ENCODE assay signal across 24 mouse cellular contexts in genomic region chr1:78840769-78841168, GRCm38 (mm10). TPM values are rescaled to one million over a fixed set of nuclear protein-coding genes. Genes with fewer than 3 reads are reported as not detected.
DNase-seq lines count a peak whose midpoint lies in the region; ATAC-seq and TF ChIP-seq lines count a peak whose summit lies in the region.
"Had no signal": no experiment of that assay in that cellular context is flagged by ENCODE, and none has a peak within 500 bp of the region (broad histone marks: within the 10 kb centered on the region; RNA-seq: fewer than 3 reads in every experiment).

No protein-coding gene starts in this region.

- no peak for ATAC-seq in midbrain, embryonic 11.5 days (ENCODE audit: low FRiP score)
- no peak for ATAC-seq in midbrain, embryonic 15.5 days (replicated peaks)
- peak; percentile 47; the same call in 1 of the 2 replicates for ATAC-seq in limb, embryonic 14.5 days (ENCODE audit: low FRiP score, low read depth)
- no peak for ATAC-seq in forebrain, postnatal 0 days
- ATAC-seq: forebrain, embryonic 14.5 days; forebrain, embryonic 16.5 days had no signal

- WGBS in midbrain, embryonic 11.5 days = 78% methylated on average over 2 of the region's 2 CpGs
- 77% methylated on average over 2 of the region's 2 CpGs for whole genome bisulfite sequencing in midbrain, embryonic 15.5 days
- 14% methylated on average over 2 of the region's 2 CpGs for WGBS in limb, embryonic 14.5 days
- WGBS in embryonic facial prominence, embryonic 10.5 days = 69% methylated on average over 2 of the region's 2 CpGs
- WGBS in forebrain, postnatal 0 days = 72% methylated on average over 2 of the region's 2 CpGs

- no peaks in the 10 kb centered on the region for H3K36me3 ChIP-seq in midbrain, embryonic 11.5 days (ENCODE audit: control insufficient read depth, insufficient read depth, low read length)
- H3K36me3 ChIP-seq in midbrain, embryonic 15.5 days (replicated peaks) = no peaks in the 10 kb centered on the region
- no peaks in the 10 kb centered on the region for H3K36me3 ChIP-seq in limb, embryonic 14.5 days (ENCODE audit: control insufficient read depth, insufficient read depth, low read length)
- H3K36me3 ChIP-seq in embryonic facial prominence, embryonic 10.5 days (replicated peaks) = no peaks in the 10 kb centered on the region
- H3K36me3 ChIP-seq in forebrain, postnatal 0 days (ENCODE audit: insufficient read depth) = no peaks in the 10 kb centered on the region
- H3K36me3 ChIP-seq: embryonic facial prominence, embryonic 12.5 days; forebrain, embryonic 10.5 days; forebrain, embryonic 12.5 days had no signal

- H3K9me3 ChIP-seq in midbrain, embryonic 11.5 days (ENCODE audit: control insufficient read depth, low read length) = no peaks in the 10 kb centered on the region
- H3K9me3 ChIP-seq in midbrain, embryonic 15.5 days = no peaks in the 10 kb centered on the region
- no peaks in the 10 kb centered on the region for H3K9me3 ChIP-seq in limb, embryonic 14.5 days (ENCODE audit: control insufficient read depth, low read length)
- H3K9me3 ChIP-seq in embryonic facial prominence, embryonic 10.5 days = no peaks in the 10 kb centered on the region
- no peaks in the 10 kb centered on the region for H3K9me3 ChIP-seq in forebrain, postnatal 0 days (ENCODE audit: low read length)
- H3K9me3 ChIP-seq: embryonic facial prominence, embryonic 12.5 days; forebrain, embryonic 10.5 days; forebrain, embryonic 12.5 days had no signal

- no peak overlapping the region for H3K4me3 ChIP-seq in midbrain, embryonic 11.5 days (ENCODE audit: low read depth, low read length)
- no peak overlapping the region for H3K4me3 ChIP-seq in midbrain, embryonic 15.5 days
- H3K4me3 ChIP-seq in limb, embryonic 14.5 days (replicated peaks; ENCODE audit: low read length) = no peak overlapping the region
- H3K4me3 ChIP-seq in embryonic facial prominence, embryonic 10.5 days = no peak overlapping the region
- no peak overlapping the region for H3K4me3 ChIP-seq in forebrain, postnatal 0 days (ENCODE audit: low read depth, low read length)
- H3K4me3 ChIP-seq: embryonic facial prominence, embryonic 12.5 days; forebrain, embryonic 10.5 days; forebrain, embryonic 12.5 days had no signal

- no peak overlapping the region for H3K4me2 ChIP-seq in midbrain, embryonic 11.5 days
- H3K4me2 ChIP-seq in midbrain, embryonic 15.5 days = no peak overlapping the region
- H3K4me2 ChIP-seq in limb, embryonic 14.5 days (replicated peaks; ENCODE audit: low read depth, low read length, severe bottlenecking) = no peak overlapping the region
- no peak overlapping the region for H3K4me2 ChIP-seq in forebrain, postnatal 0 days (ENCODE audit: low read depth)
- H3K4me2 ChIP-seq: embryonic facial prominence, embryonic 12.5 days; forebrain, embryonic 12.5 days had no signal

- no peak for TF ChIP-seq CTCF in forebrain, postnatal 0 days (IDR thresholded peaks at IDR 0.05; ENCODE audit: low read depth)

- no peaks in the 10 kb centered on the region for H3K4me1 ChIP-seq in midbrain, embryonic 11.5 days (ENCODE audit: control insufficient read depth, insufficient read depth, low read length)
- no peaks in the 10 kb centered on the region for H3K4me1 ChIP-seq in midbrain, embryonic 15.5 days
- H3K4me1 ChIP-seq in limb, embryonic 14.5 days (ENCODE audit: control insufficient read depth, insufficient read depth, low read length) = peaks cover 16% of the 10 kb centered on the region; the same call in 1 of the 2 replicates
- peaks cover 10% of the 10 kb centered on the region for H3K4me1 ChIP-seq in embryonic facial prominence, embryonic 10.5 days
- H3K4me1 ChIP-seq in forebrain, postnatal 0 days (ENCODE audit: insufficient read depth) = no peaks in the 10 kb centered on the region
- H3K4me1 ChIP-seq: forebrain, embryonic 10.5 days; forebrain, embryonic 12.5 days had no signal

- H3K9ac ChIP-seq in midbrain, embryonic 11.5 days (ENCODE audit: low read length) = no peak overlapping the region
- no peak overlapping the region for H3K9ac ChIP-seq in midbrain, embryonic 15.5 days
- no peak overlapping the region for H3K9ac ChIP-seq in limb, embryonic 14.5 days (ENCODE audit: low read depth, low read length, severe bottlenecking)
- H3K9ac ChIP-seq in forebrain, postnatal 0 days = no peak overlapping the region
- H3K9ac ChIP-seq: embryonic facial prominence, embryonic 12.5 days; forebrain, embryonic 12.5 days had no signal

- no peak overlapping the region for H3K27ac ChIP-seq in midbrain, embryonic 11.5 days (ENCODE audit: low read depth, low read length)
- no peak overlapping the region for H3K27ac ChIP-seq in midbrain, embryonic 15.5 days
- no peak overlapping the region for H3K27ac ChIP-seq in limb, embryonic 14.5 days (replicated peaks; ENCODE audit: low read depth, low read length)
- H3K27ac ChIP-seq in embryonic facial prominence, embryonic 10.5 days (replicated peaks) = no peak overlapping the region
- no peak overlapping the region for H3K27ac ChIP-seq in forebrain, postnatal 0 days (ENCODE audit: low read depth, low read length)
- H3K27ac ChIP-seq: embryonic facial prominence, embryonic 12.5 days; forebrain, embryonic 10.5 days; forebrain, embryonic 12.5 days had no signal

- peak; percentile 61 for DNase-seq in midbrain, embryonic 11.5 days (ENCODE audit: low spot score, missing footprints)
- DNase-seq in hindlimb bud, embryonic 11.5 days (ENCODE audit: extremely low spot score, low read depth, low spot score) = peak; percentile 33
- peak; percentile 34 for DNase-seq in limb, embryonic 14.5 days (ENCODE audit: low spot score)
- DNase-seq in embryonic facial prominence, embryonic 10.5 days (ENCODE audit: low spot score) = no peak
- DNase-seq in forebrain, postnatal 0 days = no peak
- DNase-seq: adrenal gland, adult 2 months; adrenal gland, postnatal 10 days; adrenal gland, postnatal 25 days; cerebellum, adult 11 months; cerebellum, adult 18-20 months; cerebellum, adult 8-10 months; cerebellum, adult 9-11 months; cerebellum, postnatal 14 days; cerebellum, postnatal 36 days; embryo, embryonic 11 days had no signal

- TF ChIP-seq POLR2A in limb, embryonic 14.5 days (IDR thresholded peaks at IDR 0.05; ENCODE audit: borderline replicate concordance, extremely low read depth, insufficient read depth, insufficient read length) = no peak

- H3K27me3 ChIP-seq in midbrain, embryonic 11.5 days (ENCODE audit: control insufficient read depth, insufficient read depth, low read length) = no peaks in the 10 kb centered on the region
- no peaks in the 10 kb centered on the region for H3K27me3 ChIP-seq in midbrain, embryonic 15.5 days (replicated peaks)
- no peaks in the 10 kb centered on the region for H3K27me3 ChIP-seq in limb, embryonic 14.5 days (ENCODE audit: control insufficient read depth, insufficient read depth, low read length)
- H3K27me3 ChIP-seq in embryonic facial prominence, embryonic 10.5 days (replicated peaks; ENCODE audit: low read depth, poor library complexity, severe bottlenecking) = no peaks in the 10 kb centered on the region
- no peaks in the 10 kb centered on the region for H3K27me3 ChIP-seq in forebrain, postnatal 0 days (ENCODE audit: insufficient read depth, low read length)
- H3K27me3 ChIP-seq: embryonic facial prominence, embryonic 12.5 days; forebrain, embryonic 12.5 days had no signal

RNA-seq across cellular contexts. Expression of gene Kcne4, which starts 24.2 kb away (rescaled TPM):
- 0.84 and 1.0 TPM in 2 replicates for polyA plus RNA-seq in midbrain, embryonic 11.5 days (2014; fragmentation: Nextera tagmentation; extraction: Ambion mirVana)
- 1.6 and 1.9 TPM in 2 replicates for polyA plus RNA-seq in midbrain, embryonic 15.5 days (2015; fragmentation: Nextera tagmentation; extraction: Ambion mirVana)
- polyA plus RNA-seq in limb, embryonic 14.5 days (2012; rRNA removed) = 9.0 TPM in 2 replicates
- 18.3 and 21.2 TPM in 2 replicates for polyA plus RNA-seq in limb, embryonic 14.5 days (2014; fragmentation: Nextera tagmentation; extraction: Ambion mirVana)
- polyA plus RNA-seq in embryonic facial prominence, embryonic 10.5 days (2016; fragmentation: Nextera tagmentation; extraction: Ambion mirVana) = 0.11 and 0.36 TPM in 2 replicates
- total RNA-seq in forebrain, postnatal 0 days (2014; rRNA removed) = 0.77 and 2.0 TPM in 2 replicates
- polyA plus RNA-seq in forebrain, postnatal 0 days (2015; fragmentation: Nextera tagmentation; extraction: Ambion mirVana) = 1.9 and 3.0 TPM in 2 replicates
- total RNA-seq: common myeloid progenitor, adult 5-6 weeks; ES-E14; MEL had no signal

Comparison
In these comparisons a context has a peak if more than half of its experiments do, and no peak if none do; other contexts are left out.
1. DNase-seq: peak in midbrain, embryonic 11.5 days (single experiment), hindlimb bud, embryonic 11.5 days (single experiment) and limb, embryonic 14.5 days (single experiment); none in embryonic facial prominence, embryonic 10.5 days (single experiment) and forebrain, postnatal 0 days (single experiment).